Mouse (Mus musculus): ENCODE results near the gene Tbl1xr1. TPM values are rescaled to one million over a fixed set of nuclear protein-coding genes. Genes with fewer than 3 reads are reported as not detected.

Gene Tbl1xr1
- total and polyA plus RNA-seq, 3 experiments = 13.5 to 67.2 (median 63.2) TPM

- DNase-seq = no peak
- Histone ChIP-seq H3K4me1 (ENCODE audit: control insufficient read depth, insufficient read depth, low read length) (no peaks in the 10 kb centered on the region), H3K27me3 (ENCODE audit: control insufficient read depth, insufficient read depth, low read length) (no peaks in the 10 kb centered on the region), H3K27ac (no peak overlapping the region), H3K9ac (ENCODE audit: low read depth, low read length) (no peak overlapping the region), H3K4me3 (no peak overlapping the region), H3K79me2 (replicated peaks; ENCODE audit: control insufficient read depth, insufficient read depth, low read length) (peaks cover 4% of the 10 kb centered on the region; the same call in 1 of the 2 replicates), H3K36me3 (ENCODE audit: control insufficient read depth, insufficient read depth, low read length) (no peaks in the 10 kb centered on the region)
- intact Hi-C loops (cut with DNase I) = no loop called here
- TF ChIP-seq POLR2A (IDR thresholded peaks at IDR 0.05; ENCODE audit: insufficient read depth, low read depth, low read length) (no peak), EP300 (IDR thresholded peaks at IDR 0.05; ENCODE audit: insufficient read depth, low read depth, low read length) (no peak), CTCF (IDR thresholded peaks at IDR 0.05) (no peak)
- WGBS = 95% methylated on average over 3 of the region's 3 CpGs
These were observed 86.5 kb downstream of the Tbl1xr1 start for GRCm38 (mm10) chr3:22162948-22163347.

GRCm38 (mm10) chr3:22167856-22168255 is 91.4 kb downstream of the Tbl1xr1 start:
- Histone ChIP-seq H3K4me1 (ENCODE audit: control insufficient read depth, insufficient read depth, low read length) (no peaks in the 10 kb centered on the region), H3K9ac (ENCODE audit: low read depth, low read length) (no peak overlapping the region), H3K27ac (no peak overlapping the region), H3K79me2 (replicated peaks; ENCODE audit: control insufficient read depth, insufficient read depth, low read length) (no peaks in the 10 kb centered on the region; the same call in none of the 2 replicates), H3K27me3 (ENCODE audit: control insufficient read depth, insufficient read depth, low read length) (no peaks in the 10 kb centered on the region), H3K4me3 (no peak overlapping the region), H3K36me3 (ENCODE audit: control insufficient read depth, insufficient read depth, low read length) (no peaks in the 10 kb centered on the region)
- no peak for TF ChIP-seq EP300 (IDR thresholded peaks at IDR 0.05; ENCODE audit: insufficient read depth, low read depth, low read length)
- TF ChIP-seq POLR2A (IDR thresholded peaks at IDR 0.05; ENCODE audit: insufficient read depth, low read depth, low read length) = no peak
- no peak for TF ChIP-seq CTCF (IDR thresholded peaks at IDR 0.05)
- no peak for DNase-seq
- 92% methylated on average over 2 of the region's 2 CpGs for WGBS
- intact Hi-C loops (cut with DNase I) = no loop called here

GRCm38 (mm10) chr3:22168432-22168831 is 92.0 kb downstream of the Tbl1xr1 start:
- DNase-seq = no peak
- TF ChIP-seq POLR2A (IDR thresholded peaks at IDR 0.05; ENCODE audit: insufficient read depth, low read depth, low read length) (no peak), CTCF (IDR thresholded peaks at IDR 0.05) (no peak), EP300 (IDR thresholded peaks at IDR 0.05; ENCODE audit: insufficient read depth, low read depth, low read length) (no peak)
- Histone ChIP-seq H3K27ac (no peak overlapping the region), H3K36me3 (ENCODE audit: control insufficient read depth, insufficient read depth, low read length) (no peaks in the 10 kb centered on the region), H3K79me2 (replicated peaks; ENCODE audit: control insufficient read depth, insufficient read depth, low read length) (no peaks in the 10 kb centered on the region; the same call in none of the 2 replicates), H3K9ac (ENCODE audit: low read depth, low read length) (no peak overlapping the region), H3K27me3 (ENCODE audit: control insufficient read depth, insufficient read depth, low read length) (no peaks in the 10 kb centered on the region), H3K4me3 (no peak overlapping the region), H3K4me1 (ENCODE audit: control insufficient read depth, insufficient read depth, low read length) (no peaks in the 10 kb centered on the region)
- WGBS = 89% methylated on average over 4 of the region's 4 CpGs
- intact Hi-C loops (cut with DNase I) = no loop called here

- Histone ChIP-seq H3K27ac (no peak overlapping the region), H3K27me3 (ENCODE audit: control insufficient read depth, insufficient read depth, low read length) (no peaks in the 10 kb centered on the region), H3K4me3 (no peak overlapping the region), H3K4me1 (ENCODE audit: control insufficient read depth, insufficient read depth, low read length) (no peaks in the 10 kb centered on the region; the same call in 1 of the 2 replicates), H3K79me2 (replicated peaks; ENCODE audit: control insufficient read depth, insufficient read depth, low read length) (peaks cover 1% of the 10 kb centered on the region), H3K36me3 (ENCODE audit: control insufficient read depth, insufficient read depth, low read length) (no peaks in the 10 kb centered on the region), H3K9ac (ENCODE audit: low read depth, low read length) (no peak overlapping the region)
- intact Hi-C loops (cut with DNase I) = no loop called here
- no peak for TF ChIP-seq EP300 (IDR thresholded peaks at IDR 0.05; ENCODE audit: insufficient read depth, low read depth, low read length)
- WGBS = 95% methylated on average over 8 of the region's 8 CpGs
- DNase-seq = no peak
These were observed 95.1 kb downstream of the Tbl1xr1 start for GRCm38 (mm10) chr3:22171526-22171925.

GRCm38 (mm10) chr3:22172410-22172809 is 96.0 kb downstream of the Tbl1xr1 start:
- H3K36me3 ChIP-seq (ENCODE audit: control insufficient read depth, insufficient read depth, low read length) = no peaks in the 10 kb centered on the region
- no peak for DNase-seq
- H3K4me1 ChIP-seq (ENCODE audit: control insufficient read depth, insufficient read depth, low read length) = no peaks in the 10 kb centered on the region; the same call in 1 of the 2 replicates
- 90% methylated on average over 2 of the region's 2 CpGs for WGBS
- intact Hi-C loops (cut with DNase I) = no loop called here
- peaks cover 2% of the 10 kb centered on the region for H3K79me2 ChIP-seq (replicated peaks; ENCODE audit: control insufficient read depth, insufficient read depth, low read length)
- H3K27ac ChIP-seq = no peak overlapping the region
- TF ChIP-seq CTCF (IDR thresholded peaks at IDR 0.05) = no peak
- no peak for TF ChIP-seq POLR2A (IDR thresholded peaks at IDR 0.05; ENCODE audit: insufficient read depth, low read depth, low read length)
- TF ChIP-seq EP300 (IDR thresholded peaks at IDR 0.05; ENCODE audit: insufficient read depth, low read depth, low read length) = no peak
- no peaks in the 10 kb centered on the region for H3K27me3 ChIP-seq (ENCODE audit: control insufficient read depth, insufficient read depth, low read length)
- no peak overlapping the region for H3K9ac ChIP-seq (ENCODE audit: low read depth, low read length)
- no peak overlapping the region for H3K4me3 ChIP-seq

- no peaks in the 10 kb centered on the region; the same call in 1 of the 2 replicates for H3K4me1 ChIP-seq (ENCODE audit: control insufficient read depth, insufficient read depth, low read length)
- no peak for DNase-seq
- TF ChIP-seq EP300 (IDR thresholded peaks at IDR 0.05; ENCODE audit: insufficient read depth, low read depth, low read length) = no peak
- TF ChIP-seq POLR2A (IDR thresholded peaks at IDR 0.05; ENCODE audit: insufficient read depth, low read depth, low read length) = no peak
- no peak for TF ChIP-seq CTCF (IDR thresholded peaks at IDR 0.05)
- no peaks in the 10 kb centered on the region for H3K36me3 ChIP-seq (ENCODE audit: control insufficient read depth, insufficient read depth, low read length)
- no peaks in the 10 kb centered on the region for H3K27me3 ChIP-seq (ENCODE audit: control insufficient read depth, insufficient read depth, low read length)
- no peak overlapping the region for H3K4me3 ChIP-seq
- WGBS = 95% methylated on average over 5 of the region's 5 CpGs
- intact Hi-C loops (cut with DNase I) = no loop called here
- H3K9ac ChIP-seq (ENCODE audit: low read depth, low read length) = no peak overlapping the region
- H3K27ac ChIP-seq = no peak overlapping the region
- H3K79me2 ChIP-seq (replicated peaks; ENCODE audit: control insufficient read depth, insufficient read depth, low read length) = peaks cover 2% of the 10 kb centered on the region
These were observed 96.7 kb downstream of the Tbl1xr1 start for GRCm38 (mm10) chr3:22173171-22173570.

Measured in heart, adult 2 months (tissue).